Mouse (Mus musculus) heart, adult 2 months (tissue): Measurements from ENCODE around the gene AC134908.4. TPM values are rescaled to one million over a fixed set of nuclear protein-coding genes. Genes with fewer than 3 reads are reported as not detected.
A peak's percentile ranks its signal among the peaks of the same experiment; 100 is the strongest.

Source experiments
- DNase-seq, 2 experiments: peaks; one replicate each; pipeline ENCODE4 v3.0.0; 2021
- H3K27ac ChIP-seq: fragments of 200-600 bp; 2 replicates; pipeline ENCODE4 v1.8.1; 2022
- H3K27me3 ChIP-seq: fragments of 200-500 bp; 2 replicates; pipeline ENCODE4 v1.6.1; 2012; ENCODE audit warnings: mild to moderate bottlenecking, low read length, inconsistent platforms, mixed read lengths; ENCODE audit not compliant: control insufficient read depth, insufficient read depth
- H3K36me3 ChIP-seq: fragments of 200-500 bp; 2 replicates; pipeline ENCODE4 v1.6.1; 2012; ENCODE audit warnings: low read length, inconsistent platforms; ENCODE audit not compliant: control insufficient read depth, insufficient read depth
- H3K4me1 ChIP-seq: fragments of 200-500 bp; 2 replicates; pipeline ENCODE4 v1.6.1; 2011; ENCODE audit warnings: low read length; ENCODE audit not compliant: control insufficient read depth, insufficient read depth
- H3K4me3 ChIP-seq: fragments of 200-600 bp; 2 replicates; pipeline ENCODE4 v1.8.1; 2022
- H3K79me2 ChIP-seq: fragments of 200-500 bp; replicated peaks from 2 replicates; pipeline ENCODE4 v1.6.1; 2012; ENCODE audit warnings: mild to moderate bottlenecking, inconsistent platforms, low read length, moderate library complexity, mixed read lengths; ENCODE audit not compliant: control insufficient read depth, insufficient read depth
- H3K9ac ChIP-seq: fragments of 200-500 bp; 2 replicates; pipeline ENCODE4 v1.6.1; 2012; ENCODE audit warnings: low read depth, mild to moderate bottlenecking, control low read depth, inconsistent platforms, low read length, mixed read lengths
- CTCF ChIP-seq: fragments of 200-600 bp; IDR thresholded peaks from 2 replicates; pipeline ENCODE4 v1.8.1; 2022; ENCODE audit warnings: antibody characterized with exemption, mild to moderate bottlenecking, moderate library complexity
- EP300 ChIP-seq: fragments of 200-500 bp; IDR thresholded peaks from 2 replicates; pipeline ENCODE4 v1.6.1; 2011; ENCODE audit warnings: low read depth, low read length, control low read depth; ENCODE audit not compliant: insufficient read depth
- POLR2A ChIP-seq: fragments of 200-500 bp; IDR thresholded peaks from 2 replicates; pipeline ENCODE4 v1.6.1; 2011; ENCODE audit warnings: mild to moderate bottlenecking, low read depth, low read length, control low read depth; ENCODE audit not compliant: insufficient read depth
- WGBS: fragments of 180-500 bp; shearing (Covaris S2); methylation state at CpG from one replicate; pipeline ENCODE4 v1.1.7; 2018; 5-methylcytosine and 5-hydroxymethylcytosine counted together
- intact Hi-C: fragments of 180-260 bp; cut with DNase I; formaldehyde crosslinking; loops from one replicate; pipeline ENCODE4 v1.15.1; 2025
- polyA plus RNA-seq: library from polyadenylated mRNA; depleted of rRNA; stranded (reverse); fragments of >200 nt; gene quantifications from 2 replicates; pipeline ENCODE4 v1.2.3, GENCODE M21; 2012
- total RNA-seq, 2 experiments: library from RNA; stranded (reverse); gene quantifications; 2 replicates each; pipeline ENCODE4 v1.2.3; 2021

The AC134908.4 gene
- total and polyA plus RNA-seq, 3 experiments: not detected

GRCm38 (mm10) chr17:25841117-25841880 is 45.8 kb upstream of the AC134908.4 start, which contains the start of gene Gm20683:
Gm20683 (minus strand) TSS chr17:25841763.
- no peaks in the 10 kb centered on the region for H3K36me3 ChIP-seq
- peaks cover 14% of the 10 kb centered on the region for H3K4me1 ChIP-seq
- DNase-seq: no peak
- H3K4me3 ChIP-seq: no peak within 1 kb of the TSS
- H3K9ac ChIP-seq: no peak within 1 kb of the TSS
- no peaks in the 10 kb centered on the region for H3K27me3 ChIP-seq
- WGBS: 91% methylated on average over 22 of the region's 22 CpGs
- TF ChIP-seq CTCF: no peak
- no peak for TF ChIP-seq EP300
- no peak for TF ChIP-seq POLR2A
- H3K79me2 ChIP-seq: no peaks in the 10 kb centered on the region
- H3K27ac ChIP-seq: no peak within 1 kb of the TSS
- intact Hi-C loops: no loop called here

- Histone ChIP-seq H3K9ac (no peak overlapping the region), H3K4me1 (peaks cover 18% of the 10 kb centered on the region), H3K36me3 (no peaks in the 10 kb centered on the region), H3K27me3 (no peaks in the 10 kb centered on the region), H3K79me2 (no peaks in the 10 kb centered on the region), H3K27ac (no peak overlapping the region), H3K4me3 (no peak overlapping the region)
- WGBS: 94% methylated on average over 6 of the region's 6 CpGs
- no peak for DNase-seq
- intact Hi-C loops: no loop called here
- no peak for TF ChIP-seq POLR2A
- TF ChIP-seq CTCF: no peak
- no peak for TF ChIP-seq EP300
Observed at GRCm38 (mm10) chr17:25840519-25840918, 45.1 kb upstream of the AC134908.4 start.

GRCm38 (mm10) chr17:25839455-25840235 is 44.2 kb upstream of the AC134908.4 start:
- H3K27ac ChIP-seq: no peak overlapping the region
- H3K36me3 ChIP-seq: no peaks in the 10 kb centered on the region
- DNase-seq: no peak
- peaks cover 21% of the 10 kb centered on the region for H3K4me1 ChIP-seq
- no peak overlapping the region for H3K4me3 ChIP-seq
- 80% methylated on average over 14 of the region's 14 CpGs for WGBS
- H3K9ac ChIP-seq: no peak overlapping the region
- TF ChIP-seq EP300 (no peak), CTCF (no peak), POLR2A (no peak)
- no peaks in the 10 kb centered on the region for H3K27me3 ChIP-seq
- peaks cover 2% of the 10 kb centered on the region for H3K79me2 ChIP-seq
- intact Hi-C loops: no loop called here

- H3K27me3 ChIP-seq: no peaks in the 10 kb centered on the region
- no peak for TF ChIP-seq EP300
- TF ChIP-seq CTCF: no peak
- no peak for TF ChIP-seq POLR2A
- DNase-seq: no peak
- no peak overlapping the region for H3K27ac ChIP-seq
- H3K36me3 ChIP-seq: no peaks in the 10 kb centered on the region
- H3K4me1 ChIP-seq: peaks cover 24% of the 10 kb centered on the region
- no peak overlapping the region for H3K4me3 ChIP-seq
- no peak overlapping the region for H3K9ac ChIP-seq
- 80% methylated on average over 4 of the region's 4 CpGs for WGBS
- H3K79me2 ChIP-seq: peaks cover 2% of the 10 kb centered on the region
- intact Hi-C loops: no loop called here
Observed at GRCm38 (mm10) chr17:25838904-25839303, 43.4 kb upstream of the AC134908.4 start.

GRCm38 (mm10) chr17:25837533-25837932 is 42.1 kb upstream of the AC134908.4 start:
- 39% methylated on average over 3 of the region's 3 CpGs for WGBS
- H3K9ac ChIP-seq: no peak overlapping the region
- DNase-seq: no peak
- TF ChIP-seq POLR2A (no peak), EP300 (no peak), CTCF (no peak)
- H3K4me1 ChIP-seq: peaks cover 18% of the 10 kb centered on the region
- intact Hi-C loops: no loop called here
- H3K36me3 ChIP-seq: no peaks in the 10 kb centered on the region
- H3K79me2 ChIP-seq: peaks cover 2% of the 10 kb centered on the region
- H3K27me3 ChIP-seq: no peaks in the 10 kb centered on the region
- peak overlapping the region; percentile 73 for H3K27ac ChIP-seq
- no peak overlapping the region for H3K4me3 ChIP-seq

- H3K4me3 ChIP-seq: peak within 1 kb of the TSS; percentile 40
- peak within 1 kb of the TSS; percentile 73 for H3K27ac ChIP-seq
- peak within 1 kb of the TSS; percentile 59 for H3K9ac ChIP-seq
- H3K79me2 ChIP-seq: peaks cover 2% of the 10 kb centered on the region
- H3K27me3 ChIP-seq: no peaks in the 10 kb centered on the region
- no peaks in the 10 kb centered on the region for H3K36me3 ChIP-seq
- TF ChIP-seq EP300 (peak; percentile 51; the same call in 1 of the 2 replicates), POLR2A (peak; percentile 71), CTCF (no peak)
- WGBS: 5% methylated on average over 29 of the region's 29 CpGs
- H3K4me1 ChIP-seq: peaks cover 18% of the 10 kb centered on the region
- intact Hi-C loops: no loop called here
- peak; percentile 76 to 84 for DNase-seq
Observed at GRCm38 (mm10) chr17:25837076-25837410, 41.6 kb upstream of the AC134908.4 start, which contains the start of gene Rhbdl1. Rhbdl1 (minus strand) TSS chr17:25837295.
